Mouse (Mus musculus) ES-E14 (cell line): ENCODE measurements around the gene Mrps12. TPM values are rescaled to one million over a fixed set of nuclear protein-coding genes. Genes with fewer than 3 reads are reported as not detected.

Experiments used
- DNase-seq: peaks from one replicate; pipeline ENCODE4 v3.0.0-alpha.2; 2013; ENCODE audit warnings: low read depth, low spot score
- H3K27ac ChIP-seq: 2 replicates; pipeline ENCODE4 v1.5.1; 2012; ENCODE audit warnings: low read depth, mild to moderate bottlenecking, low read length, moderate library complexity, mixed read lengths; ENCODE audit not compliant: poor library complexity, insufficient read depth, severe bottlenecking
- H3K36me3 ChIP-seq: 2 replicates; pipeline ENCODE4 v1.6.1; 2012; ENCODE audit warnings: mild to moderate bottlenecking, low read length, moderate library complexity, mixed read lengths; ENCODE audit not compliant: control insufficient read depth, poor library complexity, insufficient read depth, severe bottlenecking
- H3K4me1 ChIP-seq, 2 experiments: fragments of 150-350 bp in 1 of 2; sonication (generic) in 1 of 2; 2 replicates each; pipeline ENCODE4 v1.6.1; 2012; ENCODE audit warnings: low read length in 2 of 2, mild to moderate bottlenecking in 1 of 2, mixed read lengths in 1 of 2; ENCODE audit not compliant: control insufficient read depth in 2 of 2, insufficient read depth in 2 of 2, poor library complexity in 1 of 2
- H3K4me3 ChIP-seq, 2 experiments: fragments of 150-350 bp in 1 of 2; sonication (generic) in 1 of 2; 2 replicates each; pipeline ENCODE4 v1.5.1; 2012; ENCODE audit warnings: low read length in 2 of 2, low read depth in 1 of 2, mild to moderate bottlenecking in 1 of 2, mixed read lengths in 1 of 2; ENCODE audit not compliant: insufficient read depth in 1 of 2, poor library complexity in 1 of 2, severe bottlenecking in 1 of 2
- H3K9ac ChIP-seq: 2 replicates; pipeline ENCODE4 v1.6.1; 2012; ENCODE audit warnings: low read depth, mild to moderate bottlenecking, low read length, mixed read lengths; ENCODE audit not compliant: poor library complexity, insufficient read depth, severe bottlenecking
- H3K9me3 ChIP-seq: fragments of 150-350 bp; sonication (generic); 2 replicates; pipeline ENCODE4 v1.6.1; 2012; ENCODE audit warnings: low read depth, mild to moderate bottlenecking, low read length; ENCODE audit not compliant: control insufficient read depth, insufficient read depth
- CHD2 ChIP-seq: IDR thresholded peaks from 2 replicates; pipeline ENCODE4 v1.6.1; 2014; ENCODE audit warnings: mild to moderate bottlenecking, low read depth, low read length, inconsistent platforms
- HCFC1 ChIP-seq: IDR thresholded peaks from 2 replicates; pipeline ENCODE4 v1.6.1; 2012; ENCODE audit warnings: low read length, inconsistent platforms, borderline replicate concordance; ENCODE audit not compliant: insufficient read depth
- MAFK ChIP-seq: IDR thresholded peaks from 2 replicates; pipeline ENCODE4 v1.6.1; 2014; ENCODE audit warnings: mild to moderate bottlenecking, low read depth, low read length, inconsistent platforms; ENCODE audit not compliant: insufficient read depth
- ZC3H11A ChIP-seq: IDR thresholded peaks from 2 replicates; pipeline ENCODE4 v1.6.1; 2012; ENCODE audit warnings: low read depth, mild to moderate bottlenecking, inconsistent platforms, low read length, borderline replicate concordance
- ZNF384 ChIP-seq: IDR thresholded peaks from 2 replicates; pipeline ENCODE4 v1.6.1; 2012; ENCODE audit warnings: low read depth, low read length, inconsistent platforms
- in situ Hi-C, 2 experiments: fragments of 600-800 bp; cut with MboI; formaldehyde crosslinking; loops; one replicate each; pipeline ENCODE4 v1.15.1; 2025; ENCODE audit warnings: low sequenced_read_pairs in 2 of 2, inconsistent platforms in 1 of 2; ENCODE audit not compliant: unreplicated experiment in 2 of 2
- total RNA-seq: library from RNA; depleted of rRNA; stranded (reverse); fragments of 300-350 nt; gene quantifications from 2 replicates; pipeline ENCODE4 v1.2.3, GENCODE M21; 2012

The Mrps12 gene
- total RNA-seq, 1 experiment, result 102 TPM

DNA sequence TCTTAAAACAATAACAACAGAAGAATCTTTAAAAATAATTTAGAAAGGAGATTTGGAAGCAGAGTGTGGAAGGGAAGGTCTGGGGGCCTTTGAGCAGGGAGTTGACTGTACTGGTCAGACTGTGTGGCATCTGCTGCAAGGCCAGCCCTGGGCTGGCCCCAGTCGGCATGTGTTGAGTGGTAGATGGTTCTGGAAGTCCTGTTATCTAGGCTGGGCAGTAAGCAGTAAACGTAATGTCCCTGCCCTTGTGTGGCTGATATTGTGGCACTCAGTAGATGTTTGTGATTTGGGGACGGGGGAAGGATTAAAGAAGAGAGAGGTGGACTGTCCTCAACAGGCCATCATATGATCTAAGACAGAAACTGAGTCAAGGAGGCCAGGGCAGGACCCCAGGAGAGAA is 28.7 kb upstream of the Mrps12 start:
- TF ChIP-seq MAFK (no peak), ZC3H11A (no peak), CHD2 (no peak), HCFC1 (no peak), ZNF384 (no peak)
- no peak for DNase-seq
- H3K9ac ChIP-seq, result no peak overlapping the region
- H3K36me3 ChIP-seq, result no peaks in the 10 kb centered on the region
- H3K4me3 ChIP-seq, result no peak overlapping the region
- H3K27ac ChIP-seq, result no peak overlapping the region
- in situ Hi-C loops, result no loop called here
- H3K9me3 ChIP-seq, result no peaks in the 10 kb centered on the region
- H3K4me1 ChIP-seq, result peaks cover 3 to 5% of the 10 kb centered on the region in 2 experiments; a peak in 3 of 4 replicates

GRCm38 (mm10) chr7:28769414-28769958 is 27.9 kb upstream of the Mrps12 start:
- Histone ChIP-seq H3K36me3 (no peaks in the 10 kb centered on the region), H3K9me3 (no peaks in the 10 kb centered on the region), H3K27ac (no peak overlapping the region), H3K9ac (no peak overlapping the region), H3K4me3 (no peak overlapping the region), H3K4me1 (peaks cover 3 to 7% of the 10 kb centered on the region in 2 experiments; a peak in 3 of 4 replicates)
- in situ Hi-C loops, result no loop called here
- no peak for TF ChIP-seq HCFC1
- 0 out of 2 replicates have a peak, but pooled peaks have one; percentile 10 for TF ChIP-seq ZNF384
- no peak for TF ChIP-seq CHD2
- DNase-seq, result no peak

GRCm38 (mm10) chr7:28767462-28767965 is 25.9 kb upstream of the Mrps12 start, which contains the start of gene Nfkbib:
Gene Nfkbib, minus strand, starts transcription at chr7:28767512.
- Histone ChIP-seq H3K9ac (peak within 1 kb of the TSS; percentile 37; the same call in 1 of the 2 replicates), H3K36me3 (no peaks in the 10 kb centered on the region), H3K4me1 (peaks cover 0 to 2% of the 10 kb centered on the region in 2 experiments; a peak in 1 of 4 replicates), H3K4me3 (peak within 1 kb of the TSS; percentile 82 to 90), H3K9me3 (no peaks in the 10 kb centered on the region), H3K27ac (no peak within 1 kb of the TSS)
- TF ChIP-seq CHD2, result no peak
- no peak for TF ChIP-seq MAFK
- TF ChIP-seq ZC3H11A, result no peak
- TF ChIP-seq ZNF384, result no peak
- TF ChIP-seq HCFC1, result no peak
- no peak for DNase-seq
- in situ Hi-C loops, result no loop called here

GRCm38 (mm10) chr7:28766910-28767309 is 25.3 kb upstream of the Mrps12 start:
- peak overlapping the region; percentile 59 to 73 for H3K4me3 ChIP-seq
- in situ Hi-C loops, result no loop called here
- H3K9me3 ChIP-seq, result no peaks in the 10 kb centered on the region
- peak overlapping the region; percentile 37; the same call in 1 of the 2 replicates for H3K9ac ChIP-seq
- TF ChIP-seq ZC3H11A, result no peak
- no peak overlapping the region for H3K27ac ChIP-seq
- H3K36me3 ChIP-seq, result no peaks in the 10 kb centered on the region; the same call in 1 of the 2 replicates
- DNase-seq, result no peak
- peaks cover 0 to 4% of the 10 kb centered on the region in 2 experiments; a peak in 1 of 4 replicates for H3K4me1 ChIP-seq
